In the genomic region with DNA sequence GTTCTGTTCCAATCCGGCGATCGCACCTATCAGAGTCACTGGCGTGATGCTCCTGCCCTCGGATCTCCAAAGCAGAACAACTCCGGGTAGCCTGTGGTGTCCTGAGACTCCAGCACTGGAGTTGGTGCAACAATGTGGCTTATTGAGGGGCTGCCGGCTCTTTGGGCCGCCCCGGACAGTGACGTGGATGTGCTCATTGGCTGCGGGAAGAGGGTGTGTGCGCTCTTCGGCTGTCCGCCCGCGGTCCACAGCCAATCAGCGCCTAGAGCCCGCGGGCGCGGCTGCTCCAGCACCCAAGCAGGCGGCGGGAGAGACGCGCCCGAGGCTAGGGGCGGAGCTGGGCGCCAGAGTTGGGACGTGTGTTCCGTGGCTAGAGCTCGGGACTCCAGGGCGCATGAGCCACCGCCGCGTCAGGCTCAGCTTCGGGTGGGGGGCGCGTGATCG, we compare ENCODE assay signal across 8 mouse cellular contexts. TPM values are rescaled to one million over a fixed set of nuclear protein-coding genes. Genes with fewer than 3 reads are reported as not detected.
A peak's percentile ranks its signal among the peaks of the same experiment; 100 is the strongest.
DNase-seq lines count a peak whose midpoint lies in the region; ATAC-seq and TF ChIP-seq lines count a peak whose summit lies in the region.

TSS of gene Hk2 (minus strand) at position 134 of the 444 bp plus-strand sequence.

- no peaks in the 10 kb centered on the region for H3K9me3 ChIP-seq in MEL (replicated peaks; ENCODE audit: insufficient read depth, low read length)
- H3K9me3 ChIP-seq in forebrain, postnatal 0 days (ENCODE audit: low read length), result no peaks in the 10 kb centered on the region
- H3K9me3 ChIP-seq in neural tube, embryonic 15.5 days (replicated peaks), result no peaks in the 10 kb centered on the region

- 0 out of 4 replicates have a peak, but pooled peaks cover 0 to 1% of the 10 kb centered on the region in 2 experiments for H3K27me3 ChIP-seq in MEL (ENCODE audit: control insufficient read depth in 1 of 2, insufficient read depth in 2 of 2, low read length in 2 of 2)
- no peaks in the 10 kb centered on the region; the same call in 1 of the 2 replicates for H3K27me3 ChIP-seq in forebrain, postnatal 0 days (ENCODE audit: insufficient read depth, low read length)
- H3K27me3 ChIP-seq in neural tube, embryonic 15.5 days (replicated peaks), result peaks cover 42% of the 10 kb centered on the region

- peak; percentile 96 for ATAC-seq in forebrain, postnatal 0 days
- peak; percentile 95 for ATAC-seq in neural tube, embryonic 15.5 days (ENCODE audit: low FRiP score)

- under 1% methylated on average over 36 of the region's 39 CpGs for WGBS in forebrain, postnatal 0 days
- under 1% methylated on average over 39 of the region's 39 CpGs for WGBS in lung, adult 2 months
- WGBS in neural tube, embryonic 15.5 days, result 0% methylated on average over 39 of the region's 39 CpGs

- TF ChIP-seq EP300 in MEL (IDR thresholded peaks at IDR 0.05; ENCODE audit: low read depth in 1 of 2, low read length in 2 of 2), result no peak

- no peak for TF ChIP-seq RAD21 in MEL (IDR thresholded peaks at IDR 0.05; ENCODE audit: low read depth, low read length)

- peak within 1 kb of the TSS; percentile 99 for H3K4me2 ChIP-seq in forebrain, postnatal 0 days (ENCODE audit: low read depth)
- H3K4me2 ChIP-seq in neural tube, embryonic 15.5 days, result peak within 1 kb of the TSS; percentile 100

- peak; percentile 65 to 97 for TF ChIP-seq POLR2A in MEL (IDR thresholded peaks at IDR 0.05; ENCODE audit: control insufficient read depth in 1 of 2, insufficient read depth in 1 of 2, low read depth in 1 of 2, low read length in 2 of 2, poor library complexity in 1 of 2)
- TF ChIP-seq POLR2A in lung, adult 2 months (IDR thresholded peaks at IDR 0.05; ENCODE audit: borderline replicate concordance, extremely low read depth, low read depth, low read length), result peak; percentile 69; the same call in 1 of the 2 replicates

- DNase-seq in MEL (ENCODE audit: low read depth, low spot score), result peak; percentile 98
- DNase-seq in cerebellum, adult 18-20 months, result peak; percentile 43 to 55
- peak; percentile 88 for DNase-seq in forebrain, postnatal 0 days
- peak; percentile 81 to 86 for DNase-seq in heart, postnatal 36 days
- DNase-seq in layer of hippocampus, adult 2 months (ENCODE audit: low spot score in 2 of 2), result peak; percentile 66 to 73
- peak; percentile 77 for DNase-seq in lung, adult 2 months
- DNase-seq in testis, postnatal 10 days (ENCODE audit: low spot score), result peak; percentile 90

- peak within 1 kb of the TSS; percentile 70 for H3K27ac ChIP-seq in MEL (ENCODE audit: control insufficient read depth, low read depth, low read length)
- no peak within 1 kb of the TSS for H3K27ac ChIP-seq in forebrain, postnatal 0 days (ENCODE audit: low read depth, low read length)
- peak within 1 kb of the TSS; percentile 10; the same call in 1 of the 2 replicates for H3K27ac ChIP-seq in layer of hippocampus, adult 2 months
- H3K27ac ChIP-seq in neural tube, embryonic 15.5 days (replicated peaks), result 0 out of 2 replicates have a peak within 1 kb of the TSS, but pooled peaks have one; percentile 45

- H3K9ac ChIP-seq in MEL (ENCODE audit: control insufficient read depth, low read depth, low read length, poor library complexity, severe bottlenecking), result peak within 1 kb of the TSS; percentile 80
- H3K9ac ChIP-seq in forebrain, postnatal 0 days, result peak within 1 kb of the TSS; percentile 28
- peak within 1 kb of the TSS; percentile 42 for H3K9ac ChIP-seq in neural tube, embryonic 15.5 days (replicated peaks)

- peaks cover 43% of the 10 kb centered on the region for H3K79me2 ChIP-seq in MEL (ENCODE audit: control insufficient read depth, insufficient read depth, low read length, poor library complexity)

- H3K4me1 ChIP-seq in MEL (ENCODE audit: control insufficient read depth in 1 of 2, insufficient read depth in 2 of 2, low read length in 2 of 2), result peaks cover 17 to 47% of the 10 kb centered on the region in 2 experiments
- peaks cover 3% of the 10 kb centered on the region for H3K4me1 ChIP-seq in forebrain, postnatal 0 days (ENCODE audit: insufficient read depth)
- H3K4me1 ChIP-seq in lung, adult 2 months (ENCODE audit: control insufficient read depth, insufficient read depth, low read length), result peaks cover 2% of the 10 kb centered on the region; the same call in 1 of the 2 replicates
- H3K4me1 ChIP-seq in neural tube, embryonic 15.5 days, result peaks cover 32% of the 10 kb centered on the region

- peaks cover 0 to 33% of the 10 kb centered on the region in 2 experiments; a peak in 3 of 4 replicates for H3K36me3 ChIP-seq in MEL (ENCODE audit: control insufficient read depth in 1 of 2, insufficient read depth in 2 of 2, low read length in 2 of 2)
- no peaks in the 10 kb centered on the region for H3K36me3 ChIP-seq in forebrain, postnatal 0 days (ENCODE audit: insufficient read depth)
- H3K36me3 ChIP-seq in neural tube, embryonic 15.5 days, result no peaks in the 10 kb centered on the region

- intact Hi-C loops in heart, postnatal 36 days (cut with DNase I), result no loop called here

- peak within 1 kb of the TSS; percentile 80 to 88 for H3K4me3 ChIP-seq in MEL (ENCODE audit: control insufficient read depth in 1 of 2, insufficient read depth in 1 of 2, low read depth in 2 of 2, low read length in 2 of 2)
- peak within 1 kb of the TSS; percentile 51 for H3K4me3 ChIP-seq in forebrain, postnatal 0 days (ENCODE audit: low read depth, low read length)
- H3K4me3 ChIP-seq in layer of hippocampus, adult 2 months, result peak within 1 kb of the TSS; percentile 59
- H3K4me3 ChIP-seq in lung, adult 2 months (replicated peaks; ENCODE audit: extremely low read depth, low read depth, low read length), result peak within 1 kb of the TSS; percentile 72
- H3K4me3 ChIP-seq in neural tube, embryonic 15.5 days (replicated peaks), result peak within 1 kb of the TSS; percentile 52

- TF ChIP-seq CTCF in MEL (IDR thresholded peaks at IDR 0.05 in 2 of 3, conservative IDR thresholded peaks at IDR 0.05 in 1 of 3; ENCODE audit: control insufficient read depth in 1 of 3, insufficient read depth in 1 of 3, low read depth in 2 of 3, low read length in 3 of 3, poor library complexity in 1 of 3, severe bottlenecking in 1 of 3), result no peak
- TF ChIP-seq CTCF in forebrain, postnatal 0 days (IDR thresholded peaks at IDR 0.05; ENCODE audit: low read depth), result no peak
- TF ChIP-seq CTCF in layer of hippocampus, adult 2 months (conservative IDR thresholded peaks at IDR 0.05), result no peak
- no peak for TF ChIP-seq CTCF in lung, adult 2 months (IDR thresholded peaks at IDR 0.05; ENCODE audit: insufficient read depth, low read length)

TF ChIP-seq in MEL, 35 proteins besides CTCF, POLR2A, EP300 and RAD21:
- TF ChIP-seq KAT2A (conservative IDR thresholded peaks at IDR 0.05; ENCODE audit: low read depth, low read length) (no peak), NELFE (IDR thresholded peaks at IDR 0.05; ENCODE audit: low read depth, low read length) (peak; percentile 96), NRF1 (IDR thresholded peaks at IDR 0.05; ENCODE audit: insufficient read depth, low read depth, low read length, poor library complexity, severe bottlenecking) (peak; percentile 67), E2F4 (IDR thresholded peaks at IDR 0.05; ENCODE audit: borderline replicate concordance, low read depth, low read length) (no peak), RCOR1 (IDR thresholded peaks at IDR 0.05; ENCODE audit: low read depth, low read length) (no peak), SIN3A (IDR thresholded peaks at IDR 0.05; ENCODE audit: low read length) (peak; percentile 97), TBP (IDR thresholded peaks at IDR 0.05; ENCODE audit: low read depth, low read length) (peak; percentile 94), MXI1 (IDR thresholded peaks at IDR 0.05; ENCODE audit: low read depth, low read length) (peak; percentile 95), MAX (IDR thresholded peaks at IDR 0.05; ENCODE audit: low read length) (no peak), ZMIZ1 (IDR thresholded peaks at IDR 0.05; ENCODE audit: low read depth, low read length) (peak; percentile 96), MYB (IDR thresholded peaks at IDR 0.05; ENCODE audit: low read depth, low read length) (no peak), ELF1 (IDR thresholded peaks at IDR 0.05; ENCODE audit: low read depth, low read length) (no peak), CHD1 (IDR thresholded peaks at IDR 0.05; ENCODE audit: low read depth, low read length) (no peak), BHLHE40 (IDR thresholded peaks at IDR 0.05; ENCODE audit: borderline replicate concordance, low read depth, low read length) (no peak), ETS1 (IDR thresholded peaks at IDR 0.05; ENCODE audit: low read depth, low read length) (peak; percentile 75; the same call in 1 of the 2 replicates), ZC3H11A (IDR thresholded peaks at IDR 0.05; ENCODE audit: low read depth, low read length) (no peak), HCFC1 (IDR thresholded peaks at IDR 0.05; ENCODE audit: low read depth, low read length) (peak; percentile 57; the same call in 1 of the 2 replicates), POLR2AphosphoS2 (IDR thresholded peaks at IDR 0.05; ENCODE audit: low read length) (peak; percentile 86), TCF12 (IDR thresholded peaks at IDR 0.05; ENCODE audit: low read depth, low read length) (peak; percentile 47; the same call in 1 of the 2 replicates)

RNA-seq across cellular contexts. Expression of gene Hk2, which starts in this region (rescaled TPM):
- total RNA-seq in MEL (2012; rRNA removed), result 51.6 and 75.6 TPM in 2 replicates
- 10 to 100 TPM in 1 of 2 experiments, not detected in 1; 44.2 TPM for polyA plus RNA-seq in MEL (2012; ENCODE audit: insufficient read depth in 1 of 2, insufficient read length in 2 of 2, low read depth in 1 of 2, low replicate concordance in 2 of 2, missing spikeins in 1 of 2)
- 1.8 and 2.1 TPM in 2 replicates for total RNA-seq in forebrain, postnatal 0 days (2014; rRNA removed)
- 1.3 and 2.8 TPM in 2 replicates for polyA plus RNA-seq in forebrain, postnatal 0 days (2015; fragmentation: Nextera tagmentation; extraction: Ambion mirVana)
- total RNA-seq in heart, postnatal 36 days (2021), result 100 to 1,000 TPM; 271 to 285 TPM
- 1 to 10 TPM; 7.0 to 7.4 TPM for total RNA-seq in layer of hippocampus, adult 2 months (2021)
- polyA plus RNA-seq in lung, adult 2 months (2012; rRNA removed), result 7.5 and 15.1 TPM in 2 replicates
- 2.6 and 5.3 TPM in 2 replicates for polyA plus RNA-seq in neural tube, embryonic 15.5 days (2015; fragmentation: Nextera tagmentation; extraction: Ambion mirVana)

Comparison
In these comparisons a context has a peak if more than half of its experiments do, and no peak if none do; other contexts are left out.
1. H3K9ac ChIP-seq: peak in every context shown above with its lines; median percentile 80 in MEL; 42 in neural tube, embryonic 15.5 days; 28 in forebrain, postnatal 0 days.